Mouse (Mus musculus): ENCODE measurements around the gene Cad. TPM values are rescaled to one million over a fixed set of nuclear protein-coding genes. Genes with fewer than 3 reads are reported as not detected.
A peak's percentile ranks its signal among the peaks of the same experiment; 100 is the strongest.

Gene Cad
- polyA plus RNA-seq, 1 experiment from 2014 or later: 27.9 TPM

- DNase-seq (ENCODE audit: low spot score) (peak; percentile 59), ATAC-seq (ENCODE audit: insufficient read depth, low FRiP score, low TSS enrichment) (peak; percentile 58; the same call in 1 of the 2 replicates)
- H3K27me3 ChIP-seq (ENCODE audit: control insufficient read depth, insufficient read depth, low read length): peaks cover 76% of the 10 kb centered on the region
- peak overlapping the region; percentile 63 for H3K9ac ChIP-seq (ENCODE audit: low read length)
- H3K9me3 ChIP-seq (ENCODE audit: control insufficient read depth, low read length): no peaks in the 10 kb centered on the region
- peak overlapping the region; percentile 41 for H3K4me3 ChIP-seq (ENCODE audit: low read depth, low read length)
- H3K36me3 ChIP-seq (ENCODE audit: control insufficient read depth, insufficient read depth, low read length): no peaks in the 10 kb centered on the region
- peaks cover 15% of the 10 kb centered on the region for H3K4me1 ChIP-seq (ENCODE audit: control insufficient read depth, insufficient read depth, low read length)
- WGBS: under 1% methylated on average over 51 of the region's 54 CpGs
- peak overlapping the region; percentile 45 for H3K4me2 ChIP-seq (ENCODE audit: low read depth)
- H3K27ac ChIP-seq (ENCODE audit: low read depth, low read length): no peak overlapping the region
Measured at GRCm38 (mm10) chr5:31093151-31094041, 38.8 kb downstream of the Cad start.

GRCm38 (mm10) chr5:31094100-31094798, 39.7 kb downstream of the Cad start:
- H3K9ac ChIP-seq (ENCODE audit: low read length): no peak overlapping the region
- ATAC-seq (ENCODE audit: insufficient read depth, low FRiP score, low TSS enrichment) (no peak), DNase-seq (ENCODE audit: low spot score) (no peak)
- H3K36me3 ChIP-seq (ENCODE audit: control insufficient read depth, insufficient read depth, low read length): no peaks in the 10 kb centered on the region
- peak overlapping the region; percentile 7; the same call in 1 of the 2 replicates for H3K4me3 ChIP-seq (ENCODE audit: low read depth, low read length)
- H3K9me3 ChIP-seq (ENCODE audit: control insufficient read depth, low read length): no peaks in the 10 kb centered on the region
- WGBS: 3% methylated on average over 28 of the region's 29 CpGs
- no peak overlapping the region for H3K27ac ChIP-seq (ENCODE audit: low read depth, low read length)
- H3K4me1 ChIP-seq (ENCODE audit: control insufficient read depth, insufficient read depth, low read length): peaks cover 15% of the 10 kb centered on the region
- H3K4me2 ChIP-seq (ENCODE audit: low read depth): peak overlapping the region; percentile 6
- H3K27me3 ChIP-seq (ENCODE audit: control insufficient read depth, insufficient read depth, low read length): peaks cover 72% of the 10 kb centered on the region

- no peaks in the 10 kb centered on the region for H3K36me3 ChIP-seq (ENCODE audit: control insufficient read depth, insufficient read depth, low read length)
- peaks cover 15% of the 10 kb centered on the region for H3K4me1 ChIP-seq (ENCODE audit: control insufficient read depth, insufficient read depth, low read length)
- no peak overlapping the region for H3K9ac ChIP-seq (ENCODE audit: low read length)
- DNase-seq (ENCODE audit: low spot score): peak; percentile 40
- no peak overlapping the region for H3K27ac ChIP-seq (ENCODE audit: low read depth, low read length)
- peak overlapping the region; percentile 6 for H3K4me2 ChIP-seq (ENCODE audit: low read depth)
- peaks cover 70% of the 10 kb centered on the region for H3K27me3 ChIP-seq (ENCODE audit: control insufficient read depth, insufficient read depth, low read length)
- peak overlapping the region; percentile 7; the same call in 1 of the 2 replicates for H3K4me3 ChIP-seq (ENCODE audit: low read depth, low read length)
- WGBS: under 1% methylated on average over 59 of the region's 59 CpGs
- ATAC-seq (ENCODE audit: insufficient read depth, low FRiP score, low TSS enrichment): 0 out of 2 replicates have a peak, but pooled peaks have one; percentile 29
- no peaks in the 10 kb centered on the region for H3K9me3 ChIP-seq (ENCODE audit: control insufficient read depth, low read length)
Measured at GRCm38 (mm10) chr5:31094799-31095691, 40.5 kb downstream of the Cad start.

GRCm38 (mm10) chr5:31095711-31096480, 41.3 kb downstream of the Cad start:
- no peak overlapping the region; the same call in 1 of the 2 replicates for H3K4me2 ChIP-seq (ENCODE audit: low read depth)
- WGBS: 20% methylated on average over 11 of the region's 11 CpGs

GRCm38 (mm10) chr5:31105814-31106335, 51.3 kb downstream of the Cad start, which contains the start of gene Dnajc5g:
TSS of gene Dnajc5g (plus strand) at chr5:31106285.
- no peak for ATAC-seq (ENCODE audit: insufficient read depth, low FRiP score, low TSS enrichment)
- Histone ChIP-seq H3K36me3 (ENCODE audit: control insufficient read depth, insufficient read depth, low read length) (no peaks in the 10 kb centered on the region), H3K27me3 (ENCODE audit: control insufficient read depth, insufficient read depth, low read length) (no peaks in the 10 kb centered on the region), H3K9me3 (ENCODE audit: control insufficient read depth, low read length) (no peaks in the 10 kb centered on the region), H3K4me3 (ENCODE audit: low read depth, low read length) (no peak within 1 kb of the TSS), H3K4me1 (ENCODE audit: control insufficient read depth, insufficient read depth, low read length) (no peaks in the 10 kb centered on the region), H3K27ac (ENCODE audit: low read depth, low read length) (no peak within 1 kb of the TSS), H3K9ac (ENCODE audit: low read length) (no peak within 1 kb of the TSS), H3K4me2 (ENCODE audit: low read depth) (no peak within 1 kb of the TSS)
- no peak for DNase-seq (ENCODE audit: low spot score)
- WGBS: 86% methylated on average over 9 of the region's 9 CpGs

More at GRCm38 (mm10) chr5:31095711-31096480, 41.3 kb downstream of the Cad start:
- Histone ChIP-seq H3K27ac (ENCODE audit: low read depth, low read length) (no peak overlapping the region), H3K4me3 (ENCODE audit: low read depth, low read length) (no peak overlapping the region), H3K27me3 (ENCODE audit: control insufficient read depth, insufficient read depth, low read length) (peaks cover 63% of the 10 kb centered on the region), H3K36me3 (ENCODE audit: control insufficient read depth, insufficient read depth, low read length) (no peaks in the 10 kb centered on the region), H3K4me1 (ENCODE audit: control insufficient read depth, insufficient read depth, low read length) (peaks cover 15% of the 10 kb centered on the region), H3K9ac (ENCODE audit: low read length) (no peak overlapping the region), H3K9me3 (ENCODE audit: control insufficient read depth, low read length) (no peaks in the 10 kb centered on the region)
- DNase-seq (ENCODE audit: low spot score) (no peak), ATAC-seq (ENCODE audit: insufficient read depth, low FRiP score, low TSS enrichment) (no peak)

GRCm38 (mm10) chr5:31108000-31108490, 53.5 kb downstream of the Cad start, which contains the start of gene Slc30a3:
TSS of gene Slc30a3 (minus strand) at chr5:31108237.
- no peaks in the 10 kb centered on the region for H3K9me3 ChIP-seq (ENCODE audit: control insufficient read depth, low read length)
- DNase-seq (ENCODE audit: low spot score) (no peak), ATAC-seq (ENCODE audit: insufficient read depth, low FRiP score, low TSS enrichment) (no peak)
- no peak within 1 kb of the TSS for H3K27ac ChIP-seq (ENCODE audit: low read depth, low read length)
- no peaks in the 10 kb centered on the region for H3K4me1 ChIP-seq (ENCODE audit: control insufficient read depth, insufficient read depth, low read length)
- H3K27me3 ChIP-seq (ENCODE audit: control insufficient read depth, insufficient read depth, low read length): no peaks in the 10 kb centered on the region
- H3K9ac ChIP-seq (ENCODE audit: low read length): no peak within 1 kb of the TSS
- no peaks in the 10 kb centered on the region for H3K36me3 ChIP-seq (ENCODE audit: control insufficient read depth, insufficient read depth, low read length)
- WGBS: 89% methylated on average over 18 of the region's 18 CpGs
- no peak within 1 kb of the TSS for H3K4me3 ChIP-seq (ENCODE audit: low read depth, low read length)
- no peak within 1 kb of the TSS for H3K4me2 ChIP-seq (ENCODE audit: low read depth)

GRCm38 (mm10) chr5:31110781-31111180, 56.2 kb downstream of the Cad start:
- Histone ChIP-seq H3K4me2 (ENCODE audit: low read depth) (no peak overlapping the region), H3K36me3 (ENCODE audit: control insufficient read depth, insufficient read depth, low read length) (no peaks in the 10 kb centered on the region), H3K27ac (ENCODE audit: low read depth, low read length) (no peak overlapping the region), H3K4me1 (ENCODE audit: control insufficient read depth, insufficient read depth, low read length) (no peaks in the 10 kb centered on the region), H3K4me3 (ENCODE audit: low read depth, low read length) (no peak overlapping the region), H3K9me3 (ENCODE audit: control insufficient read depth, low read length) (no peaks in the 10 kb centered on the region), H3K9ac (ENCODE audit: low read length) (no peak overlapping the region), H3K27me3 (ENCODE audit: control insufficient read depth, insufficient read depth, low read length) (no peaks in the 10 kb centered on the region)
- no peak for ATAC-seq (ENCODE audit: insufficient read depth, low FRiP score, low TSS enrichment)
- no peak for DNase-seq (ENCODE audit: low spot score)
- 37% methylated on average over 7 of the region's 7 CpGs for WGBS
